Mouse (Mus musculus) bone marrow, adult 2 months (tissue): Measurements from ENCODE around the gene Arntl2. TPM values are rescaled to one million over a fixed set of nuclear protein-coding genes. Genes with fewer than 3 reads are reported as not detected.

Source experiments
- H3K27ac ChIP-seq: fragments of 200-500 bp; 2 replicates; pipeline ENCODE4 v1.5.1; 2012; ENCODE audit warnings: low read depth, mild to moderate bottlenecking, control low read depth, inconsistent platforms, low read length; ENCODE audit not compliant: control insufficient read depth, poor library complexity, insufficient read depth
- H3K4me1 ChIP-seq: fragments of 200-500 bp; 2 replicates; pipeline ENCODE4 v1.6.1; 2011; ENCODE audit warnings: low read length; ENCODE audit not compliant: control insufficient read depth, insufficient read depth
- H3K4me3 ChIP-seq: fragments of 200-500 bp; replicated peaks from 2 replicates; pipeline ENCODE3; 2011; ENCODE audit warnings: mild to moderate bottlenecking, low read depth, low read length, control low read depth; ENCODE audit not compliant: control insufficient read depth
- CTCF ChIP-seq: fragments of 200-500 bp; IDR thresholded peaks from 2 replicates; pipeline ENCODE4 v1.5.1; 2011; ENCODE audit warnings: low read length, control low read depth; ENCODE audit not compliant: control insufficient read depth, insufficient read depth
- POLR2A ChIP-seq: fragments of 200-500 bp; IDR thresholded peaks from 2 replicates; pipeline ENCODE4 v1.6.1; 2011; ENCODE audit warnings: low read depth, mild to moderate bottlenecking, control low read depth, low read length, borderline replicate concordance; ENCODE audit not compliant: control insufficient read depth
- WGBS: fragments of 180-500 bp; shearing (Covaris S2); methylation state at CpG from one replicate; pipeline ENCODE4 v1.1.7; 2018; 5-methylcytosine and 5-hydroxymethylcytosine counted together
- polyA plus RNA-seq: library from polyadenylated mRNA; stranded (reverse); fragments of >200 nt; gene quantifications from 2 replicates; pipeline ENCODE4 v1.2.4, GENCODE M21; 2011; ENCODE audit warnings: low replicate concordance; ENCODE audit not compliant: missing spikeins, insufficient read depth, insufficient read length

Arntl2 gene
- 0.85 TPM in 1 of 2 replicates, not detected in the other for polyA plus RNA-seq

DNA sequence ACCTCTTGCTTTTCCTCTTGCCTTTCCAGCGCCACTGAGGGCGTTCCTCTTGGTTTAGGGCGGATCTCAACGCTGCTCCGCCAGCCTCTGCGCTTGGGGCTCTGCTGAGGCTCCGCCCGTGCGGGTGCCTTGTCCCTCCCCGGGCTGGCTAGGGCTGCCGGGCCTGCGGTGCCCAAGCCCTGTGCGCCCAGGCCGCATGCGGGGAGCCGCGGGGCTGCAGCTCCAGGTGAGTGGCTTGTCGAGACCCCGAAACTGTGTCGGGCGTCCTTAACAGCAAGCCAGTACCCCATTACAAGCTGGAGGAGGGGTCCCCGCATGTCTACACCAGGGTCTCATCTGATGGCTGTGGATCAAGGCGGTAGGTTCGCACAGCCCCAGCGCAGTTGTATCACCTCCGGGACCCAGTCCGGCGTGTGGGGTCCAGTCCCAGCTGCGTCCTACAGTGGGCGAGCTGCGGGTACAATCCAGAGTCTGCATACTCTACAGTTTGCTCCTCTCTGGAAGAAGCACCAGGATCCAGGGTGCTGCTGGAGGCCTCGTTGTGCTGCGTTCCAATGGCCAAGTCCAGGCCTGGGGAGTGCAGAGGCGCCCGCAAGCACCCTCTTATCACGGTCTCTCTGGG lies at the start of gene Arntl2:
Gene Arntl2 (plus strand): TSS at position 132 of the 622 bp plus-strand sequence.
- no peak for TF ChIP-seq CTCF
- TF ChIP-seq POLR2A = no peak
- no peak within 1 kb of the TSS for H3K4me3 ChIP-seq
- no peak within 1 kb of the TSS for H3K27ac ChIP-seq
- WGBS = 2% methylated on average over 36 of the region's 36 CpGs
- no peaks in the 10 kb centered on the region for H3K4me1 ChIP-seq

DNA sequence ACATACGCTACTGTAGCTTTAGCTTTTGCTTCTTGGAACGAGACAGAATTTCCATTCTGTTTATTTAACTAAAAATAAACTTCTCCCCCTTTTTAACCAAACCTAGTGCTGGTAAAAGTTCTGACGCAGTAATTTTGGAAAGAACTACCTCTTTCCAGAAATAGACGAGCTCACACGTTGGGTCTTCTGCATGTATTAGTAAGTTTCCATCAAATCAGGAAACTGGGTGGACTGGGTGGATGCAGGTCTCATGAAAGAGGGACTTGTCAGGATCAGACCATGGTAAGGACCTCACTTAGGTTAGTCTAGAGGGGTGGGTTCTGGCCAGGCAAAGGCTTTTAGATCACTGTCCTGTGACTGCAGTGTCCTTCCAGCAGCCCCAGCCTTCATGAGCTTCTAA lies 49.3 kb upstream of the Arntl2 start:
- 57% methylated on average over 5 of the region's 5 CpGs for WGBS
- no peak for TF ChIP-seq POLR2A
- no peak for TF ChIP-seq CTCF
- no peaks in the 10 kb centered on the region for H3K4me1 ChIP-seq
- no peak overlapping the region for H3K27ac ChIP-seq
- H3K4me3 ChIP-seq = no peak overlapping the region

DNA sequence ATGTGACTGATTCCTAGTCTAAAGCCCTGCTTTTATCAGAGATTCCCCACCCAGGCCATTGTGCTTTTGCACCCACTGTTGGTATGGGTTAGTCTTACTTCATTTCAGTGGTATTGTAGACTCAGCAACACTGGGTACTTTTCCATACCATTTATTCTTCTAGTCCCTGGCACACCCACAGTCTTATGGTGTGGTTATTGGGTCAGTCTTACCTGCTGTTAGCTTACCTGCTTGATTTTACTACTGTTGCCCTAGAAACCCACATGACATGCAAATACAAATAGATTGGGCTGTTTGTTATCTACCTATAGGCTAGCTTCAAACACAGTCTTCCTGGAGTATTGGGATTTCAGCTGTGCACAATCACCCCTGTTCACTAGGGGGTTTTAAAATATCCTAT lies 48.8 kb upstream of the Arntl2 start:
- Histone ChIP-seq H3K27ac (no peak overlapping the region), H3K4me1 (no peaks in the 10 kb centered on the region; the same call in 1 of the 2 replicates), H3K4me3 (no peak overlapping the region)
- TF ChIP-seq CTCF (no peak), POLR2A (no peak)

DNA sequence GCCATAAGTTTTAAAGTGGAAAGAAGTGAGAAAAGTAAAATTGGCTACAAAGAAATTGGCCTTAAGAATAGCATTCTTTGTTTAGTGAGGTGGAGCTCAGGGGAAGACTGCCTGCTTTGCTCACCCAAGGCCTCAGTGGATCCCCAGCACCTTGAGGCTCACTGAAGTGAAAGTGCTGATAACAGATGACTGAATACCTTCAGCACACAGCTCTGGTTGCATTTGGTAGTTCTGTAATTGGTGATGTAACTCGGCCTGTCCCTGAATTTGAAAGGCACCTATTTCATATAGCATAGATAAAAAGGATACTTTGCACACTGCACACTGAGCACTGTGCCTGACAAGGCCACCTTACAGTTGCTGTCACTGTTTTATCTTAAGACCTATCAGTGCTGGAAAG lies 47.6 kb upstream of the Arntl2 start:
- TF ChIP-seq POLR2A (no peak), CTCF (no peak)
- Histone ChIP-seq H3K4me3 (no peak overlapping the region), H3K4me1 (no peaks in the 10 kb centered on the region; the same call in 1 of the 2 replicates), H3K27ac (no peak overlapping the region)
- WGBS = 73% methylated on average over 1 of the region's 1 CpGs

DNA sequence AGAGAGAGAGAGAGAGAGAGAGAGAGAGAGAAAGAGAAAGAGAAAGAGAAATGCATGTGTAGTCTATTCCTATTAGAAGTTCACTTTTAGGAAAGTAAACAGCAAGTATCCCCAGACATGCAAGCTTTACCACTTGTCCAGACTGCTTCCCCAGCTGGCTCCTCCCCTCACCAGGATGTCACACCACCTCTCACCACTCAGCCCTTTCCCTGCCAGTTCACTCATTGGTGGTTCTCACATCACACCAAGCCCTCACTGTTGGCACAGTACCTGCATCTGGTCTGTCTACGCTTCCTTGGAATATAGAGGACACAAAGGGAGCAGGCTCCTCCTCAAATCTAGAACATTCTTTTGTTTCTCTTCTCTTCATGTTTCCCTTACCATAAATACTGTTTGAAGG lies 44.2 kb upstream of the Arntl2 start:
- Histone ChIP-seq H3K4me1 (no peaks in the 10 kb centered on the region; the same call in 1 of the 2 replicates), H3K27ac (no peak overlapping the region), H3K4me3 (no peak overlapping the region)
- 84% methylated on average over 1 of the region's 1 CpGs for WGBS
- no peak for TF ChIP-seq POLR2A
- TF ChIP-seq CTCF = no peak

DNA sequence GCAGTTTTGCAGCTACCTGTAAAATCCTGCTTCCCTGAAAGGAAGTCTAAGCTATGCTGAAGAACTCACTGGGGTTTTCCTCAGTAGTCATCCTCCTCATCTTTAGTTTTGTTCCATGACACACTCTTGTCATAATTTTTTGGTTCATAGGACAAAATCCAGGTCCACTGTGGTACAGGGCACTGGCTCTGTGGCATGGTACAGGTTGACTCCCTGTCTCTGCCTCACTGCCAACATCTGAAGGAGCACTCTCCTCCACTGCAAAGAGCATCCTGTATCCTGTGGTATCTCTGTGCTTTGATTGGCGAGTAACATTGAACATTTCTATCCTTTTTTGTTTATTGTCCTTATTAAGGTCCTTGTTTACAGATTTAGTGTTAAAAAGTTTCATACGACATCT lies 43.7 kb upstream of the Arntl2 start:
- WGBS = 75% methylated on average over 2 of the region's 2 CpGs

DNA sequence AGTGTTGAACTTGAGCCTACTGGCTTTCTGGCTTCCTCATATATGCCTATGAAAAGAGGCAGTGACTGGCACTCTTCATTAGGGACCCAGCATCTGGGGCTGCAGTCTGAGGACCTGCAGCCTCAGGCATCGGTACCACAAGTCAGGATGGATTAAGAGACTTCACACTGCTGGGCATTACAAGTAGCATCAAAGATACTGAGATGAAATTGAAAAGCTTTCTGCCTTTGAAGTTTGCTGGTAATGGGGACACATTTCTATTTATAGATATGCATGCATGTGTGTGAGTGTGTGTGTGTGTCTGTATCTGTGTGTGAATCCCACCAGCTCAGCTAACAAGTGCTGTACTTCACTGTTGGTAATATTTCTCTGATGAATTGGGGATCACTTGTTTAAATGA lies 43.2 kb upstream of the Arntl2 start:
- Histone ChIP-seq H3K27ac (no peak overlapping the region), H3K4me1 (no peaks in the 10 kb centered on the region; the same call in 1 of the 2 replicates), H3K4me3 (no peak overlapping the region)
- TF ChIP-seq POLR2A = no peak
- no peak for TF ChIP-seq CTCF
- 88% methylated on average over 1 of the region's 1 CpGs for WGBS

More for the DNA sequence above, 43.7 kb upstream of the Arntl2 start:
- no peak overlapping the region for H3K4me3 ChIP-seq
- TF ChIP-seq POLR2A = no peak
- TF ChIP-seq CTCF = no peak
- no peaks in the 10 kb centered on the region; the same call in 1 of the 2 replicates for H3K4me1 ChIP-seq
- no peak overlapping the region for H3K27ac ChIP-seq

DNA sequence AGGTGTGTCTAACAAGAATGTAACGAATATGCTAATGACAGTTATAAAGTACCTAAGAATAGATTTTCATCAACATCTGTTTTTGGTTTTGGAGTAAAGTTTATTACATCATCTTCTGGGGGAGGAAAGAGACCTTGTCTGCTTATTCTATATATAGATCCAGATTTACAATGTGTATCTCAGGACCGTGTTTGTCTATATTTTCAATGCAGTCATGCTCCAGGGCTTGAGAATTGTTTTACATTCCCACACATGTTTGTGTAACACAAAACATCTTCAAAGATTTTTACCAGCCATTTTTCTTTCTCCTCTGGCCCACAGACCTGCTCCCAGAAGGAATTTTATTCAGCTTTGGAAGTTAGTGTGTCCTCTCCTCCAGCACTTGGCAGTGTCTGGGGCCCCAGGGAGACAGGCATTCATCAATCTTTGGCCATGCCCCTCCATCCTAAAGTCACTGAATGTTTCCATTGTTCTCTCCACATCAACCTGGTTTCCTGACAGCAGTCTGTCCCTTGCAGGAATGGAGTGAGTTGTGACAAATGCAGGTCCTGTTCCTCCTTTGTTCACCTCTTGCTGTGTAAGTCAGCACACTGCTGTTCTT lies 42.2 kb upstream of the Arntl2 start:
- TF ChIP-seq CTCF = no peak
- Histone ChIP-seq H3K4me3 (no peak overlapping the region), H3K27ac (no peak overlapping the region), H3K4me1 (no peaks in the 10 kb centered on the region; the same call in 1 of the 2 replicates)
- whole genome bisulfite sequencing = 76% methylated on average over 2 of the region's 2 CpGs

DNA sequence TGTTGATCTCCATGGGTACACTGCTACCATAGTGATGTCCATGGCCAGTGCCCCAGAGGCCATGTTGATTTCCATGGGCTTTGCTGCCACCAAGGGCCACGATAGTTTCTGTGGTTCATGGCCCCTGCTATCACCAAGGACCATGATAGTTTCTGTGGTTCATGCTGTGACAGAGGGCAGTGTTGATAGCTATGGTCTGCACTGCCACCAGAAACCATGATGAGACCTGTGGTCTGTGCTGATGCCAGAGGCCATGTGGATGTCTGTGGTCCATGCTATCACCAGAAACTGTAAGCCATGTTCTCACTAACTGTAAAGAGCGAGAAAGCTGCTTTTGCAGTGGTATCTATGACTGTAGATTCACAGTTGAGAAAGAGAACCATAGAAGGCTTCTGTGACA lies 40.7 kb upstream of the Arntl2 start:
- TF ChIP-seq POLR2A (no peak), CTCF (no peak)
- H3K27ac ChIP-seq = no peak overlapping the region
- H3K4me3 ChIP-seq = no peak overlapping the region
- 65% methylated on average over 2 of the region's 2 CpGs for WGBS
- no peaks in the 10 kb centered on the region; the same call in 1 of the 2 replicates for H3K4me1 ChIP-seq
